Mouse (Mus musculus) embryonic facial prominence, embryonic 14.5 days (tissue): ENCODE results near the gene Tomm40. TPM values are rescaled to one million over a fixed set of nuclear protein-coding genes. Genes with fewer than 3 reads are reported as not detected.

Experiments used
- ATAC-seq: fragments of 200-750 bp; cut with Nextera tagmentation; 2 replicates; pipeline ENCODE4 v1.8.0; 2017; ENCODE audit warnings: low read depth, moderate number of reproducible peaks, moderate TSS enrichment
- DNase-seq: peaks from one replicate; pipeline ENCODE4 v3.0.0-alpha.2; 2015; ENCODE audit warnings: low spot score
- H3K27ac ChIP-seq: fragments of 300-500 bp; sonication (generic); replicated peaks from 2 replicates; pipeline ENCODE4 v1.5.1; 2014; ENCODE audit warnings: low read depth, mild to moderate bottlenecking, low read length, moderate library complexity
- H3K27me3 ChIP-seq: fragments of 300-500 bp; sonication (generic); replicated peaks from 2 replicates; pipeline ENCODE4 v1.6.1; 2014; ENCODE audit warnings: low read length; ENCODE audit not compliant: control insufficient read depth, insufficient read depth
- H3K36me3 ChIP-seq: fragments of 300-500 bp; sonication (generic); 2 replicates; pipeline ENCODE4 v1.6.1; 2014; ENCODE audit warnings: low read length, mixed read lengths; ENCODE audit not compliant: control insufficient read depth, insufficient read depth
- H3K4me1 ChIP-seq: fragments of 300-500 bp; sonication (generic); 2 replicates; pipeline ENCODE4 v1.6.1; 2014; ENCODE audit warnings: antibody characterized with exemption, low read length; ENCODE audit not compliant: control insufficient read depth, insufficient read depth
- H3K4me2 ChIP-seq: fragments of 300-500 bp; sonication (generic); 2 replicates; pipeline ENCODE4 v1.6.1; 2014; ENCODE audit warnings: low read depth, mild to moderate bottlenecking, low read length, moderate library complexity, mixed read lengths
- H3K4me3 ChIP-seq: fragments of 300-500 bp; sonication (generic); 2 replicates; pipeline ENCODE4 v1.5.1; 2014; ENCODE audit warnings: low read depth, mild to moderate bottlenecking, low read length
- H3K9ac ChIP-seq: fragments of 300-500 bp; sonication (generic); 2 replicates; pipeline ENCODE4 v1.6.1; 2014; ENCODE audit warnings: low read depth, mild to moderate bottlenecking, low read length, moderate library complexity, mixed read lengths
- H3K9me3 ChIP-seq: fragments of 300-500 bp; sonication (generic); 2 replicates; pipeline ENCODE4 v1.6.1; 2016; ENCODE audit warnings: low read length; ENCODE audit not compliant: control insufficient read depth
- WGBS: fragments of 180-500 bp; shearing (Covaris S2); extraction: QIAGEN DNeasy Blood & Tissue Kit; methylation state at CpG from one replicate; pipeline ENCODE4 v1.1.7; 2014; 5-methylcytosine and 5-hydroxymethylcytosine counted together
- polyA plus RNA-seq: library from polyadenylated mRNA; unstranded; fragments of >200 nt; fragmentation: Nextera tagmentation; extraction: Ambion mirVana; gene quantifications from 2 replicates; pipeline ENCODE4 v1.2.1, GENCODE M21; 2014

Gene Tomm40
- polyA plus RNA-seq, result 114 and 125 TPM in 2 replicates

- Histone ChIP-seq H3K27ac (peak within 1 kb of the TSS; percentile 88), H3K9ac (peak within 1 kb of the TSS; percentile 97), H3K27me3 (no peaks in the 10 kb centered on the region), H3K4me1 (0 out of 2 replicates have a peak, but pooled peaks cover 4% of the 10 kb centered on the region), H3K36me3 (peaks cover 53% of the 10 kb centered on the region), H3K4me3 (peak within 1 kb of the TSS; percentile 87), H3K9me3 (peaks cover 2% of the 10 kb centered on the region; the same call in 1 of the 2 replicates), H3K4me2 (peak within 1 kb of the TSS; percentile 90)
- DNase-seq, result peak; percentile 100
- 0% methylated on average over 32 of the region's 59 CpGs for WGBS
- ATAC-seq, result peak; percentile 99
Observed at GRCm38 (mm10) chr7:19715239-19716054, at the start of gene Tomm40. TSS of gene Tomm40 (minus strand) at chr7:19715438.

- Histone ChIP-seq H3K4me1 (peaks cover 5% of the 10 kb centered on the region; the same call in 1 of the 2 replicates), H3K9ac (no peak overlapping the region), H3K9me3 (no peaks in the 10 kb centered on the region), H3K27me3 (no peaks in the 10 kb centered on the region), H3K27ac (no peak overlapping the region), H3K4me3 (no peak overlapping the region), H3K4me2 (no peak overlapping the region), H3K36me3 (peaks cover 35% of the 10 kb centered on the region)
- no peak for ATAC-seq
- no peak for DNase-seq
- 89% methylated on average over 9 of the region's 9 CpGs for WGBS
Observed at GRCm38 (mm10) chr7:19764581-19764980, 49.3 kb upstream of the Tomm40 start.

GRCm38 (mm10) chr7:19763829-19764477 is 48.7 kb upstream of the Tomm40 start:
- H3K4me3 ChIP-seq, result no peak overlapping the region
- H3K4me2 ChIP-seq, result no peak overlapping the region
- no peaks in the 10 kb centered on the region for H3K27me3 ChIP-seq
- ATAC-seq (no peak), DNase-seq (no peak)
- no peaks in the 10 kb centered on the region for H3K4me1 ChIP-seq
- WGBS, result 75% methylated on average over 13 of the region's 13 CpGs
- H3K9ac ChIP-seq, result no peak overlapping the region
- no peaks in the 10 kb centered on the region for H3K9me3 ChIP-seq
- peaks cover 39% of the 10 kb centered on the region for H3K36me3 ChIP-seq
- no peak overlapping the region for H3K27ac ChIP-seq

- no peak overlapping the region for H3K27ac ChIP-seq
- H3K9ac ChIP-seq, result no peak overlapping the region
- no peaks in the 10 kb centered on the region for H3K9me3 ChIP-seq
- H3K27me3 ChIP-seq, result no peaks in the 10 kb centered on the region
- no peak overlapping the region for H3K4me3 ChIP-seq
- ATAC-seq, result peak; percentile 58
- no peaks in the 10 kb centered on the region for H3K4me1 ChIP-seq
- 73% methylated on average over 11 of the region's 11 CpGs for WGBS
- DNase-seq, result peak; percentile 60
- peaks cover 51% of the 10 kb centered on the region for H3K36me3 ChIP-seq
- no peak overlapping the region for H3K4me2 ChIP-seq
Observed at GRCm38 (mm10) chr7:19762283-19762682, 47.0 kb upstream of the Tomm40 start.

GRCm38 (mm10) chr7:19760021-19760420 is 44.8 kb upstream of the Tomm40 start:
- no peaks in the 10 kb centered on the region for H3K27me3 ChIP-seq
- no peak overlapping the region for H3K9ac ChIP-seq
- H3K36me3 ChIP-seq, result peaks cover 47% of the 10 kb centered on the region
- no peaks in the 10 kb centered on the region for H3K9me3 ChIP-seq
- WGBS, result 90% methylated on average over 13 of the region's 13 CpGs
- H3K4me3 ChIP-seq, result no peak overlapping the region
- no peak for ATAC-seq
- H3K4me1 ChIP-seq, result no peaks in the 10 kb centered on the region
- H3K4me2 ChIP-seq, result no peak overlapping the region
- DNase-seq, result no peak
- H3K27ac ChIP-seq, result no peak overlapping the region

- no peaks in the 10 kb centered on the region for H3K4me1 ChIP-seq
- H3K27me3 ChIP-seq, result no peaks in the 10 kb centered on the region
- no peak overlapping the region for H3K27ac ChIP-seq
- peaks cover 35% of the 10 kb centered on the region; the same call in 1 of the 2 replicates for H3K36me3 ChIP-seq
- no peaks in the 10 kb centered on the region for H3K9me3 ChIP-seq
- no peak overlapping the region for H3K4me3 ChIP-seq
- no peak overlapping the region for H3K9ac ChIP-seq
- no peak for ATAC-seq
- H3K4me2 ChIP-seq, result no peak overlapping the region
- no peak for DNase-seq
- 91% methylated on average over 13 of the region's 13 CpGs for WGBS
Observed at GRCm38 (mm10) chr7:19758623-19759022, 43.4 kb upstream of the Tomm40 start.

GRCm38 (mm10) chr7:19755851-19756786 is 40.9 kb upstream of the Tomm40 start:
- Histone ChIP-seq H3K9ac (no peak overlapping the region), H3K4me3 (no peak overlapping the region), H3K36me3 (peaks cover 21% of the 10 kb centered on the region; the same call in 1 of the 2 replicates), H3K27ac (no peak overlapping the region), H3K27me3 (no peaks in the 10 kb centered on the region), H3K9me3 (no peaks in the 10 kb centered on the region), H3K4me1 (no peaks in the 10 kb centered on the region), H3K4me2 (no peak overlapping the region)
- ATAC-seq (peak; percentile 21; the same call in 1 of the 2 replicates), DNase-seq (peak; percentile 24)
- WGBS, result 71% methylated on average over 16 of the region's 24 CpGs

- Histone ChIP-seq H3K4me1 (0 out of 2 replicates have a peak, but pooled peaks cover 2% of the 10 kb centered on the region), H3K4me2 (no peak overlapping the region), H3K9ac (no peak overlapping the region), H3K4me3 (no peak overlapping the region), H3K9me3 (no peaks in the 10 kb centered on the region), H3K27me3 (no peaks in the 10 kb centered on the region), H3K36me3 (peaks cover 18% of the 10 kb centered on the region; the same call in 1 of the 2 replicates), H3K27ac (no peak overlapping the region)
- DNase-seq (peak; percentile 38), ATAC-seq (no peak)
- WGBS, result 67% methylated on average over 2 of the region's 2 CpGs
Observed at GRCm38 (mm10) chr7:19755008-19755407, 39.8 kb upstream of the Tomm40 start.
